Mouse (Mus musculus) liver, adult 2 months (tissue): ENCODE results near the gene Sumf1. TPM values are rescaled to one million over a fixed set of nuclear protein-coding genes. Genes with fewer than 3 reads are reported as not detected.

Source experiments
- DNase-seq: peaks from one replicate; pipeline ENCODE4 v3.0.0-alpha.2; 2011; ENCODE audit warnings: low read depth, low spot score; ENCODE audit errors: extremely low read depth
- H3K27ac ChIP-seq: fragments of 200-500 bp; replicated peaks from 2 replicates; pipeline ENCODE4 v1.5.1; 2012; ENCODE audit warnings: low read depth, mild to moderate bottlenecking, control low read depth, inconsistent platforms, low read length; ENCODE audit not compliant: insufficient read depth
- H3K27me3 ChIP-seq: fragments of 200-500 bp; 2 replicates; pipeline ENCODE4 v1.6.1; 2012; ENCODE audit warnings: mild to moderate bottlenecking, moderate library complexity, low read length, inconsistent platforms; ENCODE audit not compliant: control insufficient read depth, insufficient read depth
- H3K36me3 ChIP-seq: fragments of 200-500 bp; 2 replicates; pipeline ENCODE4 v1.6.1; 2012; ENCODE audit warnings: low read length, inconsistent platforms; ENCODE audit not compliant: control insufficient read depth, insufficient read depth
- H3K4me1 ChIP-seq: fragments of 200-500 bp; 2 replicates; pipeline ENCODE4 v1.6.1; 2011; ENCODE audit warnings: low read length; ENCODE audit not compliant: control insufficient read depth, insufficient read depth
- H3K4me3 ChIP-seq: fragments of 200-500 bp; 2 replicates; pipeline ENCODE4 v1.5.1; 2011; ENCODE audit warnings: low read depth, mild to moderate bottlenecking, control low read depth, low read length, moderate library complexity; ENCODE audit not compliant: insufficient read depth
- H3K79me2 ChIP-seq: fragments of 200-500 bp; 2 replicates; pipeline ENCODE4 v1.6.1; 2012; ENCODE audit warnings: inconsistent platforms, mild to moderate bottlenecking, low read length, moderate library complexity; ENCODE audit not compliant: control insufficient read depth, insufficient read depth
- H3K9ac ChIP-seq: fragments of 200-500 bp; 2 replicates; pipeline ENCODE4 v1.6.1; 2012; ENCODE audit warnings: low read depth, mild to moderate bottlenecking, control low read depth, inconsistent platforms, low read length
- CTCF ChIP-seq: fragments of 200-500 bp; IDR thresholded peaks from 2 replicates; pipeline ENCODE4 v1.5.1; 2011; ENCODE audit warnings: low read depth, low read length, control low read depth
- POLR2A ChIP-seq: fragments of 200-500 bp; IDR thresholded peaks from 2 replicates; pipeline ENCODE4 v1.6.1; 2011; ENCODE audit warnings: low read length, control low read depth; ENCODE audit not compliant: insufficient read depth; ENCODE audit errors: extremely low read depth
- WGBS: fragments of 180-500 bp; shearing (Covaris S2); methylation state at CpG from one replicate; pipeline ENCODE4 v1.1.7; 2018; 5-methylcytosine and 5-hydroxymethylcytosine counted together
- polyA plus RNA-seq: library from polyadenylated mRNA; depleted of rRNA; stranded (reverse); fragments of >200 nt; gene quantifications from 2 replicates; pipeline ENCODE4 v1.2.3, GENCODE M21; 2012; rRNA removed
- total RNA-seq: library from RNA; depleted of rRNA; stranded (reverse); fragments of >200 nt; gene quantifications from 2 replicates; pipeline ENCODE4 v1.2.3, GENCODE M21; 2014; rRNA removed

The Sumf1 gene
- 23.3 and 23.6 TPM in 2 replicates for total RNA-seq
- 20.5 and 23.8 TPM in 2 replicates for polyA plus RNA-seq

- Histone ChIP-seq H3K4me1 (peaks cover 4% of the 10 kb centered on the region), H3K79me2 (peaks cover 6% of the 10 kb centered on the region; the same call in 1 of the 2 replicates), H3K27me3 (no peaks in the 10 kb centered on the region), H3K27ac (no peak within 1 kb of the TSS), H3K36me3 (no peaks in the 10 kb centered on the region), H3K9ac (peak within 1 kb of the TSS; percentile 76), H3K4me3 (peak within 1 kb of the TSS; percentile 75)
- DNase-seq: peak; percentile 83
- TF ChIP-seq CTCF (no peak), POLR2A (no peak)
- 4% methylated on average over 49 of the region's 49 CpGs for WGBS
Measured at GRCm38 (mm10) chr6:108184847-108185684, at the start of gene Sumf1. Gene Sumf1 (minus strand): TSS chr6:108185582.

DNA sequence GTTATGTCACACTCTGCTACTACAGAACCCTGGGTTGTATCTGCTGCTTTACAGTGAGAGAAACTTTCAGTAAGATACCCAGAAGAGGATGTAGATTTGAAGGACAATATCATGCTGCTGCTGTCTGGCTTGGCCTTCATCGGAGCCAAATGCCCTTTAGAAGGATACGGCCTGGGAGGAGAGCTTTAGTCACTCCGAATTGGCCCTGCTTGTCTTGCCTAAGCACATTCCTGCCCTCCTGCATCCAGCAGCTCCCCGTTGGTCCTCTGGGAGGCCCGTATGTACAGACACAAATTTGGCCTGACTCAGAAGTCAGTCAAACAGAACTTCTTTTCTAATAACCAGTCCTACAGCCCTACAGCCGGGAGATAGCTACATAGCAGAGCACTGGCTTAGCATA, 49.2 kb upstream of the Sumf1 start:
- H3K9ac ChIP-seq: no peak overlapping the region
- no peaks in the 10 kb centered on the region for H3K27me3 ChIP-seq
- no peak for DNase-seq
- H3K79me2 ChIP-seq: peaks cover 18% of the 10 kb centered on the region
- H3K27ac ChIP-seq: no peak overlapping the region
- H3K36me3 ChIP-seq: peaks cover 9% of the 10 kb centered on the region; the same call in 1 of the 2 replicates
- H3K4me3 ChIP-seq: no peak overlapping the region
- TF ChIP-seq CTCF (no peak), POLR2A (no peak)
- H3K4me1 ChIP-seq: peaks cover 9% of the 10 kb centered on the region
- 64% methylated on average over 6 of the region's 6 CpGs for WGBS

- DNase-seq: peak; percentile 88
- peaks cover 20% of the 10 kb centered on the region for H3K79me2 ChIP-seq
- peaks cover 9% of the 10 kb centered on the region; the same call in 1 of the 2 replicates for H3K36me3 ChIP-seq
- TF ChIP-seq CTCF: no peak
- TF ChIP-seq POLR2A: no peak
- H3K4me1 ChIP-seq: peaks cover 9% of the 10 kb centered on the region
- WGBS: 3% methylated on average over 6 of the region's 6 CpGs
- no peak overlapping the region for H3K9ac ChIP-seq
- H3K4me3 ChIP-seq: no peak overlapping the region
- H3K27ac ChIP-seq: peak overlapping the region; percentile 58
- H3K27me3 ChIP-seq: no peaks in the 10 kb centered on the region
Measured at GRCm38 (mm10) chr6:108233070-108233469, 47.7 kb upstream of the Sumf1 start.

- DNase-seq: no peak
- H3K9ac ChIP-seq: no peak overlapping the region
- TF ChIP-seq CTCF (no peak; the same call in 1 of the 2 replicates), POLR2A (no peak)
- 88% methylated on average over 11 of the region's 11 CpGs for WGBS
- no peak overlapping the region for H3K27ac ChIP-seq
- H3K27me3 ChIP-seq: no peaks in the 10 kb centered on the region
- peaks cover 11% of the 10 kb centered on the region for H3K4me1 ChIP-seq
- H3K4me3 ChIP-seq: no peak overlapping the region
- peaks cover 24% of the 10 kb centered on the region for H3K79me2 ChIP-seq
- H3K36me3 ChIP-seq: no peaks in the 10 kb centered on the region
Measured at GRCm38 (mm10) chr6:108231892-108232710, 46.7 kb upstream of the Sumf1 start.

- peaks cover 11% of the 10 kb centered on the region for H3K4me1 ChIP-seq
- DNase-seq: no peak
- peaks cover 1% of the 10 kb centered on the region; the same call in 1 of the 2 replicates for H3K36me3 ChIP-seq
- H3K9ac ChIP-seq: no peak overlapping the region
- H3K79me2 ChIP-seq: peaks cover 22% of the 10 kb centered on the region
- no peaks in the 10 kb centered on the region for H3K27me3 ChIP-seq
- TF ChIP-seq CTCF (no peak), POLR2A (no peak)
- no peak overlapping the region for H3K27ac ChIP-seq
- 82% methylated on average over 3 of the region's 3 CpGs for WGBS
- H3K4me3 ChIP-seq: no peak overlapping the region
Measured at GRCm38 (mm10) chr6:108230608-108231007, 45.2 kb upstream of the Sumf1 start.
